Comparison of ENCODE assay signal across 19 mouse cellular contexts in the genomic region with DNA sequence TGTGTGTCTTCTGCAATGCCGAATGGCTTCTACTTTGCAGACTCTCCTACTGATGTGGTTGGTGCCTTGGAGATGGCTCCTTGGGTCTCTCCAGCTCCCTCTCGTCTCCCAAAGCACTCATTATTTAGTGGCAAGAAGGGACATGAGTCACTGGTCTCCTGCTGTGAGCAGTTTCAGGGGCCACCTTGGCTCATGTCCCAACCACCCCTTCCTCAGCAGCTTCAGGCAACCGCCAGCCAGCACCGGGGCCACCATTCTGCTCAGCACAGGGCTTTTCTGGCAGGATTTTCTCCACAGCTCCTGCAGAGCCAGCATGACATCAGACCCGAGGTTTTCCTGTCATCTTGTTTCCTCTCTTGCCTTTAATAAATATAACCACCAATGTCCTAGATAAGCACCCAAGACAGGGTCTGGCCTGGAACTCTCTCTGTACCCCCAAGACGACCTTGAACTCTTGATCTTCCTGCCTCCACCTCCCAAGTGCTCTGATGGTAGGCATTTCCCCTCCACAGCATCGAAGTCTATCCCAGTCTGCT. TPM values are rescaled to one million over a fixed set of nuclear protein-coding genes. Genes with fewer than 3 reads are reported as not detected.
A peak's percentile ranks its signal among the peaks of the same experiment; 100 is the strongest.
DNase-seq lines count a peak whose midpoint lies in the region; ATAC-seq and TF ChIP-seq lines count a peak whose summit lies in the region.
"Had no signal": no experiment of that assay in that cellular context is flagged by ENCODE, and none has a peak within 500 bp of the region (broad histone marks: within the 10 kb centered on the region; RNA-seq: fewer than 3 reads in every experiment).

No protein-coding gene starts in this region.

- H3K27ac ChIP-seq in liver, embryonic 11.5 days (ENCODE audit: low read depth, low read length) = no peak overlapping the region
- peak overlapping the region; percentile 66 for H3K27ac ChIP-seq in hindbrain, embryonic 14.5 days
- H3K27ac ChIP-seq in liver, postnatal 0 days (ENCODE audit: low read depth) = 0 out of 2 replicates have a peak overlapping the region, but pooled peaks have one; percentile 16
- H3K27ac ChIP-seq in limb, embryonic 10.5 days = no peak overlapping the region
- H3K27ac ChIP-seq: forebrain, embryonic 10.5 days; gastrocnemius, adult 2 months; liver, embryonic 15.5 days had no signal

- no peaks in the 10 kb centered on the region for H3K36me3 ChIP-seq in liver, embryonic 11.5 days (ENCODE audit: control insufficient read depth, insufficient read depth, low read length)
- H3K36me3 ChIP-seq in hindbrain, embryonic 14.5 days (replicated peaks; ENCODE audit: control insufficient read depth, insufficient read depth) = peaks cover 48% of the 10 kb centered on the region
- H3K36me3 ChIP-seq in liver, postnatal 0 days (replicated peaks; ENCODE audit: insufficient read depth, low read length) = no peaks in the 10 kb centered on the region
- H3K36me3 ChIP-seq in limb, embryonic 10.5 days = no peaks in the 10 kb centered on the region
- H3K36me3 ChIP-seq: liver, embryonic 15.5 days had no signal

- DNase-seq in liver, embryonic 11.5 days (ENCODE audit: low spot score) = no peak
- no peak for DNase-seq in liver
- no peak for DNase-seq in hindbrain, embryonic 14.5 days (ENCODE audit: low spot score)
- DNase-seq in liver, postnatal 0 days = no peak
- DNase-seq in limb, embryonic 10.5 days (ENCODE audit: low spot score) = no peak
- DNase-seq in heart, adult 8-10 months (ENCODE audit: low spot score) = no peak
- DNase-seq: cerebellum, adult 18-20 months; heart, postnatal 4 days; kidney, adult 8-10 months; layer of hippocampus, postnatal 36 days; lung, postnatal 14 days; right cerebral cortex, postnatal 25 days had no signal

- H3K4me1 ChIP-seq in liver, embryonic 11.5 days (replicated peaks; ENCODE audit: control insufficient read depth, insufficient read depth, low read length) = peaks cover 7% of the 10 kb centered on the region
- H3K4me1 ChIP-seq in hindbrain, embryonic 14.5 days (replicated peaks; ENCODE audit: control insufficient read depth, insufficient read depth, low read length) = 0 out of 2 replicates have a peak, but pooled peaks cover 7% of the 10 kb centered on the region
- H3K4me1 ChIP-seq in liver, postnatal 0 days (ENCODE audit: insufficient read depth) = no peaks in the 10 kb centered on the region
- H3K4me1 ChIP-seq in limb, embryonic 10.5 days = peaks cover 14% of the 10 kb centered on the region
- H3K4me1 ChIP-seq: liver, embryonic 15.5 days had no signal

- peak overlapping the region; percentile 18; the same call in 1 of the 2 replicates for H3K4me2 ChIP-seq in liver, embryonic 11.5 days
- no peak overlapping the region for H3K4me2 ChIP-seq in hindbrain, embryonic 14.5 days (replicated peaks)
- no peak overlapping the region for H3K4me2 ChIP-seq in liver, postnatal 0 days (ENCODE audit: low read depth, low read length)
- H3K4me2 ChIP-seq: liver, embryonic 15.5 days had no signal

- ATAC-seq in liver, embryonic 11.5 days (replicated peaks; ENCODE audit: low FRiP score) = peak; percentile 40
- ATAC-seq in common myeloid progenitor, adult 5-6 weeks (replicated peaks; ENCODE audit: low read depth, poor library complexity, severe bottlenecking) = peak; percentile 58
- no peak for ATAC-seq in hindbrain, embryonic 14.5 days (ENCODE audit: low FRiP score)
- ATAC-seq in liver, postnatal 0 days = peak; percentile 41

- no peak overlapping the region for H3K4me3 ChIP-seq in liver, embryonic 11.5 days (ENCODE audit: low read depth, low read length)
- no peak overlapping the region for H3K4me3 ChIP-seq in hindbrain, embryonic 14.5 days (replicated peaks; ENCODE audit: low read length)
- H3K4me3 ChIP-seq in liver, postnatal 0 days (ENCODE audit: low read depth, low read length) = no peak overlapping the region
- H3K4me3 ChIP-seq in limb, embryonic 10.5 days = no peak overlapping the region
- H3K4me3 ChIP-seq: forebrain, embryonic 10.5 days; gastrocnemius, adult 2 months; liver, embryonic 15.5 days; midbrain, embryonic 10.5 days had no signal

- no peaks in the 10 kb centered on the region for H3K9me3 ChIP-seq in liver, embryonic 11.5 days (ENCODE audit: control insufficient read depth, low read length)
- no peaks in the 10 kb centered on the region for H3K9me3 ChIP-seq in hindbrain, embryonic 14.5 days (ENCODE audit: control insufficient read depth, low read length)
- H3K9me3 ChIP-seq in liver, postnatal 0 days (ENCODE audit: low read length) = no peaks in the 10 kb centered on the region
- H3K9me3 ChIP-seq in limb, embryonic 10.5 days (replicated peaks) = no peaks in the 10 kb centered on the region
- H3K9me3 ChIP-seq: forebrain, embryonic 10.5 days; liver, embryonic 15.5 days; midbrain, embryonic 10.5 days had no signal

- 26% methylated on average over 7 of the region's 7 CpGs for WGBS in liver, embryonic 11.5 days
- WGBS in hindbrain, embryonic 14.5 days = 58% methylated on average over 7 of the region's 7 CpGs
- 31% methylated on average over 7 of the region's 7 CpGs for WGBS in liver, postnatal 0 days (ENCODE audit: insufficient replicate concordance)
- 51% methylated on average over 7 of the region's 7 CpGs for WGBS in limb, embryonic 10.5 days

- peaks cover 9% of the 10 kb centered on the region; the same call in 1 of the 2 replicates for H3K27me3 ChIP-seq in liver, embryonic 11.5 days (replicated peaks; ENCODE audit: control insufficient read depth, insufficient read depth, low read length)
- no peaks in the 10 kb centered on the region for H3K27me3 ChIP-seq in hindbrain, embryonic 14.5 days (ENCODE audit: control insufficient read depth, insufficient read depth, low read length)
- no peaks in the 10 kb centered on the region for H3K27me3 ChIP-seq in liver, postnatal 0 days (ENCODE audit: insufficient read depth, low read length)
- peaks cover 23% of the 10 kb centered on the region for H3K27me3 ChIP-seq in limb, embryonic 10.5 days (ENCODE audit: low read depth, poor library complexity, severe bottlenecking)

- TF ChIP-seq EP300 in liver, postnatal 0 days (IDR thresholded peaks at IDR 0.05; ENCODE audit: low read depth) = no peak

- TF ChIP-seq CTCF in liver, postnatal 0 days (IDR thresholded peaks at IDR 0.05; ENCODE audit: low read depth) = no peak

- no peak overlapping the region for H3K9ac ChIP-seq in liver, embryonic 11.5 days (ENCODE audit: low read depth, low read length)
- H3K9ac ChIP-seq in hindbrain, embryonic 14.5 days = no peak overlapping the region
- H3K9ac ChIP-seq in liver, postnatal 0 days (replicated peaks) = no peak overlapping the region
- H3K9ac ChIP-seq: liver, embryonic 15.5 days had no signal

RNA-seq across cellular contexts. Expression of a gene that starts 20.8 kb away (rescaled TPM):
- 18.3 and 20.9 TPM in 2 replicates for polyA plus RNA-seq in liver, embryonic 11.5 days (2014; fragmentation: Nextera tagmentation; extraction: Ambion mirVana)
- 23.6 and 31.2 TPM in 2 replicates for total RNA-seq in common myeloid progenitor, adult 5-6 weeks (2017)
- polyA plus RNA-seq in hindbrain, embryonic 14.5 days (2014; fragmentation: Nextera tagmentation; extraction: Ambion mirVana) = 5.3 and 6.6 TPM in 2 replicates
- polyA plus RNA-seq in liver, postnatal 0 days (2015; fragmentation: Nextera tagmentation; extraction: Ambion mirVana) = 10.4 and 10.8 TPM in 2 replicates
- 13.1 and 14.1 TPM in 2 replicates for polyA plus RNA-seq in limb, embryonic 10.5 days (2016; fragmentation: Nextera tagmentation; extraction: Ambion mirVana)
- total RNA-seq in heart, adult 8-10 months (2022) = 10 to 100 TPM; 45.2 to 51.5 (median 48.2) TPM

RNA-seq across cellular contexts. Expression of a gene that starts 21.6 kb away (rescaled TPM):
- 41.4 and 44.7 TPM in 2 replicates for polyA plus RNA-seq in liver, embryonic 11.5 days (2014; fragmentation: Nextera tagmentation; extraction: Ambion mirVana)
- 8.4 and 17.2 TPM in 2 replicates for total RNA-seq in common myeloid progenitor, adult 5-6 weeks (2017)
- polyA plus RNA-seq in hindbrain, embryonic 14.5 days (2014; fragmentation: Nextera tagmentation; extraction: Ambion mirVana) = 114 and 124 TPM in 2 replicates
- 16.9 and 18.8 TPM in 2 replicates for polyA plus RNA-seq in liver, postnatal 0 days (2015; fragmentation: Nextera tagmentation; extraction: Ambion mirVana)
- 71.7 and 93.8 TPM in 2 replicates for polyA plus RNA-seq in limb, embryonic 10.5 days (2016; fragmentation: Nextera tagmentation; extraction: Ambion mirVana)
- 10 to 100 TPM in 3 of 4 experiments, 1 to 10 TPM in 1; 6.9 to 13.6 (median 11.7) TPM for total RNA-seq in heart, adult 8-10 months (2022)

RNA-seq across cellular contexts. Expression of a gene that starts 21.9 kb away (rescaled TPM):
- 0.12 and 0.31 TPM in 2 replicates for polyA plus RNA-seq in liver, embryonic 11.5 days (2014; fragmentation: Nextera tagmentation; extraction: Ambion mirVana)
- total RNA-seq in common myeloid progenitor, adult 5-6 weeks (2017) = 0.09 TPM in 1 of 2 replicates, not detected in the other
- polyA plus RNA-seq in hindbrain, embryonic 14.5 days (2014; fragmentation: Nextera tagmentation; extraction: Ambion mirVana) = 16.9 and 17.4 TPM in 2 replicates
- 0.04 and 0.05 TPM in 2 replicates for polyA plus RNA-seq in liver, postnatal 0 days (2015; fragmentation: Nextera tagmentation; extraction: Ambion mirVana)
- polyA plus RNA-seq in limb, embryonic 10.5 days (2016; fragmentation: Nextera tagmentation; extraction: Ambion mirVana) = 0.78 and 1.3 TPM in 2 replicates
- under 1 TPM; 0.06 to 0.20 (median 0.07) TPM for total RNA-seq in heart, adult 8-10 months (2022)
- total RNA-seq: heart, postnatal 4 days had no signal
- polyA plus RNA-seq: heart, embryonic 14.5 days; thymus, postnatal 0 days had no signal

RNA-seq across cellular contexts. Expression of a gene that starts 43.3 kb away (rescaled TPM):
- 30.6 and 34.4 TPM in 2 replicates for polyA plus RNA-seq in liver, embryonic 11.5 days (2014; fragmentation: Nextera tagmentation; extraction: Ambion mirVana)
- 2.9 and 7.1 TPM in 2 replicates for total RNA-seq in common myeloid progenitor, adult 5-6 weeks (2017)
- 18.1 and 18.3 TPM in 2 replicates for polyA plus RNA-seq in hindbrain, embryonic 14.5 days (2014; fragmentation: Nextera tagmentation; extraction: Ambion mirVana)
- 30.1 and 32.0 TPM in 2 replicates for polyA plus RNA-seq in liver, postnatal 0 days (2015; fragmentation: Nextera tagmentation; extraction: Ambion mirVana)
- 9.0 and 11.1 TPM in 2 replicates for polyA plus RNA-seq in limb, embryonic 10.5 days (2016; fragmentation: Nextera tagmentation; extraction: Ambion mirVana)
- total RNA-seq in heart, adult 8-10 months (2022) = 10 to 100 TPM; 36.1 to 44.0 (median 39.6) TPM

RNA-seq across cellular contexts. Expression of a gene that starts 51.6 kb away (rescaled TPM):
- polyA plus RNA-seq in liver, embryonic 11.5 days (2014; fragmentation: Nextera tagmentation; extraction: Ambion mirVana) = 2.9 and 3.0 TPM in 2 replicates
- total RNA-seq in common myeloid progenitor, adult 5-6 weeks (2017) = 1.4 and 3.0 TPM in 2 replicates
- polyA plus RNA-seq in hindbrain, embryonic 14.5 days (2014; fragmentation: Nextera tagmentation; extraction: Ambion mirVana) = 98.6 and 101 TPM in 2 replicates
- 0.81 and 0.97 TPM in 2 replicates for polyA plus RNA-seq in liver, postnatal 0 days (2015; fragmentation: Nextera tagmentation; extraction: Ambion mirVana)
- 4.4 and 9.7 TPM in 2 replicates for polyA plus RNA-seq in limb, embryonic 10.5 days (2016; fragmentation: Nextera tagmentation; extraction: Ambion mirVana)
- total RNA-seq in heart, adult 8-10 months (2022) = 10 to 100 TPM; 25.2 to 33.4 (median 25.5) TPM

Comparison
In these comparisons a context has a peak if more than half of its experiments do, and no peak if none do; other contexts are left out.
1. H3K27ac ChIP-seq: peak in hindbrain, embryonic 14.5 days (single experiment) and liver, postnatal 0 days (single experiment); none in liver, embryonic 11.5 days (single experiment) and limb, embryonic 10.5 days (single experiment).